Mouse (Mus musculus): ENCODE measurements around the gene Creld1. TPM values are rescaled to one million over a fixed set of nuclear protein-coding genes. Genes with fewer than 3 reads are reported as not detected.

The Creld1 gene
- 8.4 TPM for polyA plus RNA-seq (2015; fragmentation: Illumina TruSeq; extraction: RNeasy Lipid Tissue Mini Kit (QIAGEN cat#74804); ENCODE audit: insufficient read depth, low replicate concordance)

DNA sequence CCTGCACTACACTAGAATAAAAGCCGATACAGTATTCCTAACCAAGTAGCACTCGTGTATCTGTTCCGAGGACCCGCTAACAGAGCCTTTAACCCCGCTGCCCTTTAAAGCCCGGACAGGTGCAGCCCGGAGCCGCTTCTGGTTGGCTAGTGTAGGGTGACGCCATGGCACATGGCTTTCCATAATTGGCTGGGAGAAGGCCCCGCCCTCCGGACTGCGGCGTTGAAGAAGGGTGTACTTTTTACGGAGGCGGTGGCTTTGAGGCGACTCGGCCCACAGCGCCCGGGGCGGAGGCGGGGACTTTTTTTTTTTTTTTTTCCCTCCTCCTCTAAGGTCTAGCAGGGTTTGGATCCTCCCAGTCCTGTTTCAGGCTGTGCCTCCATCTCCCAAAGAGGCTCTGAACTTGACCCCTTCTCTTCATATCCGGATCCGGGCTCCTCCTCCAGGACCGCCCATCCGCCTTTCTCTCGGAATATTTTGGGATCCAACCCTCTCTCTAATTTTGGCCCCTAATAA, at the start of gene Creld1:
TSS of gene Creld1 (plus strand) at position 198 of the 516 bp plus-strand sequence.

DNA sequence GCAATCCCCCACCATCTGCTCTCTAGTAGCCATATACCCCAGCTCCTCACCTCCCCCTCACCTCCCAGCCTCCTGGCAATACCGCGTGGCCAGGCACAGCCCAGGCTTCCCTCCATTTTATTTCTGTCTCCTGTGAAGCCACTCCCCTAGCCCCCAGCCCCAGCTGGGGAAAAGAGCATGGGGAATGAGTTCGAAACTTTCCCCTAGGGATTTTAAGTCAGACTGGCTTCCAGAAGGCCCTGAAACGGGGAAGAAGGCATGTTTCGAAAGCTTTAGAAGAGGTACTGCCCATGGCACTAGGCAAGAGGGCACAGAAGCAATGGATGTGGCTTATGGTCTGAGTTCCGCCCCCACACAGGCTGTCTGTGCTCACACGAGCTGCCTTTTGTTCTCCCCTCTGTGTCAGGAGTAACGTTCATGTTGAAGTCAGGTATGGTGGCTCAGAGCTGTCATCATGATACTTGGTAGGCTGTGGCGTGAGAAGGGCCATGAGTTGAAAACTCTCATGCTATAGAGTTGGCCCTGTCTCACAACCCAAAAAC, 47.4 kb upstream of the Creld1 start, which contains the start of gene Cidec:
TSS of gene Cidec (minus strand) at position 97 of the 542 bp plus-strand sequence.

DNA sequence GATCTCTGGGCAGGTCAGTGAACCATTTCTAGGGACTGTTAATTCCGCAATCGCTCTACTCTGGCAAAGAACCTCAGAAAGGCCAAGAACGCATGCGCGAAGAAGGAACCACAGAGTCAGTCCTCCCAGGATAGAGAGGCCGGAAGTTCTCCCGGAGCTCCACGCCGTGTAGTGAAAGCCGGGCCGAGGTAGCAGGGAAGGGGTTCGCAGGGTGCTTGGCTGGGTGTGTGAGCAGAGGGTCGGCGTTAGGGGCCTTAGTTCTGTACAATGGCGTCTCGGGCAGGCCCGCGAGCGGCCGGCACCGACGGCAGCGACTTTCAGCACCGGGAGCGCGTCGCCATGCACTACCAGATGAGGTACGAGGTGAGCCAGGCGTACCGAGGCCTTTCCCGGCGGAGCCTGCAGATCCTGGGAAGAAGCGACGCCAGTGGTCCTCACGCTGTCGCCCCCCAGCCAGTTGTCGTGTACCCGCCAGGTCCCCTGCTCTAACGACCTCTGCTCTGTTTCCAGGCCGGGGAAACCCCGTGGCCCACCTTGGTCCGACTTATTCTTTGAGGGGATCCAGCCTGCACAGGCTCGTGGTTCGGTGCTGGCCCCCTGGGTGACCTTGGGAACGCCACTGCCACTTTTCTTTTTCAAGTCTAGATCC, 40.5 kb upstream of the Creld1 start, which contains the start of gene Jagn1:
TSS of gene Jagn1 (plus strand) at position 128 of the 649 bp plus-strand sequence.

DNA sequence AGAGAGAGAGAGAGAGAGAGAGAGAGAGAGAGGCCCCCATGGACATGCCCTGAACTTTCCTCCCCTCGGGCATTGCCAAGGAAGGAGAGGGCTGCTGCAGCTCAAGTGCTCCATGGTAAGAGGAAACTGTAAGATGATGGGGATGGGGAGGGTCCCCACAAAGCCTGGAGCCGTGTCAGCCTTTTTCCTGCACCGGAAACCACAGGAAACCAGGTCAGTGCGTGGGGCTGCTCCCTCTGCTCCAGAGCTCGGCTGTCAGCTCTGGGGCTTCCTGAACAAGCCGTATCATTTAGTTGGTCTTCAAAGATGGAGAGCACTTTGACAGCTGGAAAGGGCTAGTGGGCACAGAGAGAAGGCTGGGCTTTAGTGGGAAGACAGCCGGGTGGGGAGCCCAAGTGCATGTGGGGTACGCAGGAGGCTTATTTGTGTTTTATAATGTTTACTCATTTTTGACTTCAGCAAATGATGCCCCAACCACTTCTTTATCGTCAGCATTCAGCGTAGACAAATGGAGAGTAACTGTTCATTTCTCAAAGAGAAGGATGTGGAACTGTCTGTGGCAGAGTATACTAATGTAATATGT, 25.1 kb upstream of the Creld1 start, which contains the start of gene Il17re:
TSS of gene Il17re (plus strand) at position 533 of the 583 bp plus-strand sequence.

DNA sequence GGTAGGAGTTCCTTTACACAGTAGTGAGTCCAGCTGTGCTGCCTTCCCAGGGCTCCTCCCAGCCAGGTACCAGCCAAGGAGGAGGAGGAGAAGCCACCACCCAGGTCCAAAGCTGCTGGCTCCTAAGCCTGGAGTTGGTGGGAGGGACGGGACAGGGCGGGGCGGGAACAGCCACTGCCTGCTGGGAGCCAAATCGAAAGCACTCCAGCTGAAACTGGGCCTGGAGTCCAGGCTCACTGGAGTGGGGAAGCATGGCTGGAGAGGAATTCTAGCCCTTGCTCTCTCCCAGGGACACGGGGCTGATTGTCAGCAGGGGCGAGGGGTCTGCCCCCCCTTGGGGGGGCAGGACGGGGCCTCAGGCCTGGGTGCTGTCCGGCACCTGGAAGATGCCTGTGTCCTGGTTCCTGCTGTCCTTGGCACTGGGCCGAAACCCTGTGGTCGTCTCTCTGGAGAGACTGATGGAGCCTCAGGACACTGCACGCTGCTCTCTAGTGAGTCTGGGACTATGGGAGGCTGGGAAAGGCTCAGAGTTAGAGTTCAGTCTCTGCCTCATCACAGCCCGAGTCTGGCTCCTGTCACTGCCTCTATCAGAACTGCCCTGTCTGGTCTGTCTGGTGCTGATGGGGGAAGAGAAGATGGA, 11.7 kb upstream of the Creld1 start, which contains the start of gene Il17rc:
TSS of gene Il17rc (plus strand) at position 131 of the 640 bp plus-strand sequence.

DNA sequence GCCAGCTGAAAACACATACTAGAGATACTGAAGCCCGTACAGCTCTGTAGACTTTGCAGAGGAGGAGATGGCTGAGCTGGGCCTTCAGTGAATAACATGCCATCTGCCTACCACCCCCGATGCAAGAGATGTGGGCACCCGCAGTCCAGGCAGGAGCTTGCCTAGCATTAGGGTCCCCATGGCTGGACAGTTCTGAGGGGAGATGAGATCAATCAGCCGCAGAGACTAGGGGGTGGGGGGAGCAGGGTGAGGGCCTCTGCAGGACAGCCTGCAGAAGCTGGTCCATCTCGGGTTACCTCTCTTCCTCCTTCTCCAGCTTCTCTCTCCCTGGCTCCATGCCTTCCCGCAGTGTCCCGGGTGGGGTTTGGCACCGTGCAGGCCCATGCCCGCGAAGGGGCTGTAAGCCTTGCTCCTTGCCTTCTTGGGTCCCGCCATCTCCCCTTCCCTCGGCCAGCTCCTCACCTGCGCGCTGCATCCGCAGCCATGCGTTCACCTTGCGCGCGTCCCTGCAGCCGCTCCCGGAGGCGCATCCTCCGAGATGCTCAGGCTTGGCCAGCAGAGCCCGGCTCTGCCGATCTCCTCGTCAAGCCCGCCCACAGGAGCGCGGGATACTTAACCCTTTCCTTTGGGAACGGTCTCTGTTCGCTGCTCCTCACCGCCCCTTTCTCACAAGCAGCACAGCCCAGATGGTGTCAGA, 18.4 kb downstream of the Creld1 start, which contains the start of gene Prrt3:
TSS of gene Prrt3 (minus strand) at position 544 of the 697 bp plus-strand sequence.

DNA sequence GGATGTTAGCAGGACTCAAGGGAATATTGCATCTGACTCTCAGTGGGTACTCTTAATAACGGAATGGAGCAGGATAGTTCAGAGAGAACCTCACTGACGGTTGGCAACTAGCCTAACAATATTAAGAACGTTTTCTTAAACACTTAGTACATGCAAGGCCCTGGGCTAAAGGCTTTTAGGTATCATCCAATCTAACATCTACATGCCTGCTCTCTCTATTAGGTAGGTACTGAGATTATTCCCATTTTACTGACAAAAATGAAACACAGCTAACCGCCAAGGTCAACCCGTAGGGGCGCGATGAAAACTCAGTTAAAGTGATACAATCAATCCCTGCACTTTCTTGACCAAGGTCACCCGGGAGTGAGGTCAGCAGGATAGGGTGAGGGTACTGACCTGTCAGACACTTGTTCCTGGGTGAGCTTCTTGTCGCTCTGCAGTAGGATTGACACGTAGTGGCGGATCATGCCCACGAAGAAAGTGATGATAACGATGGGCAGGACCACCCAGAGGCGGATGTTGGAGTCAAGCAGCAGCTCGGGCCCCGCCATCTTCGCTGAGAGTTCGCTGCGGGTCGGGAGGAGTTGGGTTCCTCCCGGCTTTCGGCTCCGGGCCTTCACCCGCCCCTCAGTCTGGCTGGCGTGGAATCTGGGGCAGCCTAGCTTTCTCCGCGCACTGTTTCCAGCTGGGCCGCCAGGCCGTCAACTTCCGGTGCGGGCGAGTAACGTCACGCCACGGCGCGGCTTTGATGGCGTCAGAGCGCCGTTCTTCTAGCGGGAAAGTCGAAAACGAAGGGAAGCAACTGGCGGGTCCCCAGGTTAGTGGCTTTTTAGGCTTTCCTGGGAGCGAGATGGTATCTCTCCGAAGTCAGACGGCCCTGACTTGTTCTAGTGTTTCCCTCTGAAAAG, 48.1 kb downstream of the Creld1 start, which contains the start of the genes Emc3 and Fancd2:
TSS of gene Emc3 (minus strand) at position 721 of the 908 bp plus-strand sequence.
TSS of gene Fancd2 (plus strand) at position 751 of the 908 bp plus-strand sequence.

Other genes starting within 250 kb of the Creld1 start
- 45.3 TPM for gene Mtmr14, start 245.5 kb upstream of the Creld1 start, polyA plus RNA-seq (2015; fragmentation: Illumina TruSeq; extraction: RNeasy Lipid Tissue Mini Kit (QIAGEN cat#74804); ENCODE audit: insufficient read depth, low replicate concordance)
- gene Cpne9, start 201.0 kb upstream of the Creld1 start, polyA plus RNA-seq (2015; fragmentation: Illumina TruSeq; extraction: RNeasy Lipid Tissue Mini Kit (QIAGEN cat#74804); ENCODE audit: insufficient read depth, low replicate concordance) = 0.22 TPM
- gene Brpf1, start 176.2 kb upstream of the Creld1 start, polyA plus RNA-seq (2015; fragmentation: Illumina TruSeq; extraction: RNeasy Lipid Tissue Mini Kit (QIAGEN cat#74804); ENCODE audit: insufficient read depth, low replicate concordance) = 28.8 TPM
- gene Ogg1, start 156.3 kb upstream of the Creld1 start, polyA plus RNA-seq (2015; fragmentation: Illumina TruSeq; extraction: RNeasy Lipid Tissue Mini Kit (QIAGEN cat#74804); ENCODE audit: insufficient read depth, low replicate concordance) = 8.3 TPM
- gene Camk1, start 139.3 kb upstream of the Creld1 start, polyA plus RNA-seq (2015; fragmentation: Illumina TruSeq; extraction: RNeasy Lipid Tissue Mini Kit (QIAGEN cat#74804); ENCODE audit: insufficient read depth, low replicate concordance) = 26.1 TPM
- 7.6 TPM for gene Tada3, start 105.4 kb upstream of the Creld1 start, polyA plus RNA-seq (2015; fragmentation: Illumina TruSeq; extraction: RNeasy Lipid Tissue Mini Kit (QIAGEN cat#74804); ENCODE audit: insufficient read depth, low replicate concordance)
- gene Arpc4, start 105.2 kb upstream of the Creld1 start, polyA plus RNA-seq (2015; fragmentation: Illumina TruSeq; extraction: RNeasy Lipid Tissue Mini Kit (QIAGEN cat#74804); ENCODE audit: insufficient read depth, low replicate concordance) = 323 TPM
- 14.6 TPM for gene Ttll3, start 94.0 kb upstream of the Creld1 start, polyA plus RNA-seq (2015; fragmentation: Illumina TruSeq; extraction: RNeasy Lipid Tissue Mini Kit (QIAGEN cat#74804); ENCODE audit: insufficient read depth, low replicate concordance)
- gene Rpusd3, start 64.0 kb upstream of the Creld1 start, polyA plus RNA-seq (2015; fragmentation: Illumina TruSeq; extraction: RNeasy Lipid Tissue Mini Kit (QIAGEN cat#74804); ENCODE audit: insufficient read depth, low replicate concordance) = 3.2 TPM
- 1.0 TPM for gene Cidec, start 47.5 kb upstream of the Creld1 start, polyA plus RNA-seq (2015; fragmentation: Illumina TruSeq; extraction: RNeasy Lipid Tissue Mini Kit (QIAGEN cat#74804); ENCODE audit: insufficient read depth, low replicate concordance)
- gene Jagn1, start 40.7 kb upstream of the Creld1 start, polyA plus RNA-seq (2015; fragmentation: Illumina TruSeq; extraction: RNeasy Lipid Tissue Mini Kit (QIAGEN cat#74804); ENCODE audit: insufficient read depth, low replicate concordance) = 36.6 TPM
- 0.30 TPM for gene Il17re, start 24.8 kb upstream of the Creld1 start, polyA plus RNA-seq (2015; fragmentation: Illumina TruSeq; extraction: RNeasy Lipid Tissue Mini Kit (QIAGEN cat#74804); ENCODE audit: insufficient read depth, low replicate concordance)
- 1.5 TPM for gene Il17rc, start 11.9 kb upstream of the Creld1 start, polyA plus RNA-seq (2015; fragmentation: Illumina TruSeq; extraction: RNeasy Lipid Tissue Mini Kit (QIAGEN cat#74804); ENCODE audit: insufficient read depth, low replicate concordance)
- gene Prrt3, start 18.6 kb downstream of the Creld1 start, polyA plus RNA-seq (2015; fragmentation: Illumina TruSeq; extraction: RNeasy Lipid Tissue Mini Kit (QIAGEN cat#74804); ENCODE audit: insufficient read depth, low replicate concordance) = not detected
- 72.2 TPM for gene Emc3, start 48.4 kb downstream of the Creld1 start, polyA plus RNA-seq (2015; fragmentation: Illumina TruSeq; extraction: RNeasy Lipid Tissue Mini Kit (QIAGEN cat#74804); ENCODE audit: insufficient read depth, low replicate concordance)
- 7.1 TPM for gene Fancd2, start 48.4 kb downstream of the Creld1 start, polyA plus RNA-seq (2015; fragmentation: Illumina TruSeq; extraction: RNeasy Lipid Tissue Mini Kit (QIAGEN cat#74804); ENCODE audit: insufficient read depth, low replicate concordance)
- not detected for gene Fancd2os, start 117.4 kb downstream of the Creld1 start, polyA plus RNA-seq (2015; fragmentation: Illumina TruSeq; extraction: RNeasy Lipid Tissue Mini Kit (QIAGEN cat#74804); ENCODE audit: insufficient read depth, low replicate concordance)
- gene Brk1, start 121.5 kb downstream of the Creld1 start, polyA plus RNA-seq (2015; fragmentation: Illumina TruSeq; extraction: RNeasy Lipid Tissue Mini Kit (QIAGEN cat#74804); ENCODE audit: insufficient read depth, low replicate concordance) = 231 TPM
- gene Vhl, start 140.7 kb downstream of the Creld1 start, polyA plus RNA-seq (2015; fragmentation: Illumina TruSeq; extraction: RNeasy Lipid Tissue Mini Kit (QIAGEN cat#74804); ENCODE audit: insufficient read depth, low replicate concordance) = 31.5 TPM
- 46.2 TPM for gene Irak2, start 155.2 kb downstream of the Creld1 start, polyA plus RNA-seq (2015; fragmentation: Illumina TruSeq; extraction: RNeasy Lipid Tissue Mini Kit (QIAGEN cat#74804); ENCODE audit: insufficient read depth, low replicate concordance)
- gene Tatdn2, start 213.8 kb downstream of the Creld1 start, polyA plus RNA-seq (2015; fragmentation: Illumina TruSeq; extraction: RNeasy Lipid Tissue Mini Kit (QIAGEN cat#74804); ENCODE audit: insufficient read depth, low replicate concordance) = 67.1 TPM
- gene Ghrl, start 236.6 kb downstream of the Creld1 start, polyA plus RNA-seq (2015; fragmentation: Illumina TruSeq; extraction: RNeasy Lipid Tissue Mini Kit (QIAGEN cat#74804); ENCODE audit: insufficient read depth, low replicate concordance) = not detected